Mouse (Mus musculus) cerebellum, postnatal 4 days (tissue): ENCODE results near the gene Rabgap1l.

ENCODE experiments used
- DNase-seq, 2 experiments: peaks; one replicate each; pipeline ENCODE4 v3.0.0; 2022; ENCODE audit warnings: low spot score in 2 of 2, mixed read lengths in 1 of 2

The Rabgap1l gene

DNA sequence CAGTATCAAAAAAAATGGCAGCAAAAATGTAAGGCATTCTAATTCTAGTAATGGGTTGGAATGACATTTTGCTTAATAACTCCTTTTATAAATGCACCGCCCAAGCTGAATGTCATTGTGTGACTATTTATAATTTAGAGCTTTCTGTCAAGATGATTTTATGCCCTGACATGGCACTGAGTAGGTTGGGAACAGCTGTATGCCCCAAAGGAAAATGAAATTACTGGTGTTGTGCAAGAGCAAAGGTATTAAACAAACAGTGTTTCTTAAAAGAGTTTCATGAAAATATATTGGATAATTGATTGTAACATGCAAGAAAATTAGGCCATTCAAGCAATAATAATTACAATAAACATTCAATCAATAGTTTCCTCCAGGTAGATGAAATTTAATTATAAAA, 198.4 kb downstream of the Rabgap1l start:
- no peak for DNase-seq

- no peak for DNase-seq
Measured at GRCm38 (mm10) chr1:160594066-160594465, 198.9 kb downstream of the Rabgap1l start.

DNA sequence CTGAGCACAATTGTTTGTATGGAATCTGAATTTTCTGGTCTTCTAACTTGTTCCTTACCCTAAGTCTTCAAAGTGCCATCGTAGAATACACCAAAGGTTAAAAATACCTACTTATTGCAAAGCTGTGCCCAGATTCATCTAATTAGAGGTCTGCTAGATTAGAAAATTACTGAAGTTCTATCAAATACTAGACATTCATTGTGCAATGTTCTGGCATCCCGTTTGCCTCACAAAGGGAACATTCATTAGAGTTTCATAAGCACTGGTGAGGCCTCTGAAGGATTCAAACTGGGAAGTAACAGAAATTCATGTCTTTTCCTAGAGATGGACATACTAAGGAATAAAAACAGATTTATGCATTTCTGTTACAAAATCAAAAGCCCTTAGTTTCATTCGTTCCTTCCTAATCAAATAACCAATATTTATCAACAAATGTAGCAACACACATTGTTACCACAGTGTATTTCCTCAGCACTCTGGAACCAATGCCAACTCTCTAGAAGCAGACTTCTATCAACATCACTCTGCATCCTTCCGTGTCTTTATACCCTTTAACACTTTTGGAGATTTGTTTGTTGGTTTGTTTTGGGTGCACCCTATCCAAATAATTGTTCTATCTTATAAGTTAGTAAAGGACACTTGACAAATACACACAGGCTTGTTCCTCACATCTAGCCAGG, 204.0 kb downstream of the Rabgap1l start:
- DNase-seq: no peak

DNA sequence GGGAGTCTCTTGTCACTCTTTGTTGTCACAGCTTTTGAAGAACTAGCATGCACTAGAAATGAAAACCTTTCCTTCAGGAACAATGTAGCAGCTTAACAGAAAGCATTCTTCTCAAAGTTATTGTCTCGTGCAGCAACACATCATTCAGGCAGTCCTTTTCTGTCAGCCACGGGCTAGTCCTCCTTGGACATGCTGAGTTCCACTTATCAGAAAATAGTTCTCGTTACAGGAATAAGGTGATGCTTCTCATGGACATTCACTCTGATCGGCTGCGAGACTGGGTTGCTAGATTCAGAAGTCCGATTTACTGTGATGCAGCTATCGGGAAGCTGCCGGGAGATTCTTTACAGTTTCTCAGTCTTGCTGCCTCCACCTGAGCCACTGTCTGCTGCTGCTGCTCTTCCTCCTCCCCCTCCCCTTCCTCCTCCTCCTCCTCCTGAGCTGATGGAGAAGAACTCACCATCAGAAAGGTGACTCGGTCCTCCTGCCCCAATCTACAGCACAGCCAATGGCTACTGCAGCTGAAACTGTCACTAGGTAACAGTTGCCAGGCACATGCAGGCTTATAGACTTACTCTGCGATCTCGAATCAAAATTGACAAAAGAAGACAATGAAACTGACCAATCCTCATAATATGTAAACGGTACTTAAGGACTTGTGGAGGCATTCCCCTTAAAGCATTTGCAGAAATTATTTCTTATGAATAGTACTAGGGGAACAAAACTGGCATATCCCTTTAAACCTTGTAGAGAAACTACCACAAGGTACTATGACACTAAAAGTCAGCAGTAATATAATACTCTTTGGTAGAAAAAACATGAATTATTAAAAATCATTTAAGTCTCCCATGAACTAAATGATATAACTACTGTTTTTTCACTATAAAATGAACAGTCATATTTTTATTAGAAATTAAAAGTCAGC, 213.4 kb downstream of the Rabgap1l start:
- DNase-seq: no peak

DNA sequence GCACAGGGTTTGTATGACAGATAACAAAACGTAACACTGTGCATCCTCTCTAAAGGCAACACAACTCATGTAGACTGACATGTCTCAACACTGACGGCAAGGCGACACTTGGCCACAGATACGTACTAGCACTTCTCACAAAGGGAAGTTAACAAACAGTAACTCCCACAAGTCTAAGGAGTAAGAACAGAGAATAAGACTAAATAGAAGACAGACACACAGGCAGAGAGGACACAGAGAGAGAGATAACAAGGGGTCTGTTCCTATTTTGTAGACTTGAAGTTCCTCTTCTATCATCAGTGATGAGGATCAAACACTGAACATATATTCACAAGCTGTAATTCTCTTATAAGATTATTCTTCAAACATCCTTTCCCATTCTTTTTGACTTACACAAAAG, 216.9 kb downstream of the Rabgap1l start:
- no peak for DNase-seq

GRCm38 (mm10) chr1:160574039-160574438, 219.0 kb downstream of the Rabgap1l start:
- no peak for DNase-seq

DNA sequence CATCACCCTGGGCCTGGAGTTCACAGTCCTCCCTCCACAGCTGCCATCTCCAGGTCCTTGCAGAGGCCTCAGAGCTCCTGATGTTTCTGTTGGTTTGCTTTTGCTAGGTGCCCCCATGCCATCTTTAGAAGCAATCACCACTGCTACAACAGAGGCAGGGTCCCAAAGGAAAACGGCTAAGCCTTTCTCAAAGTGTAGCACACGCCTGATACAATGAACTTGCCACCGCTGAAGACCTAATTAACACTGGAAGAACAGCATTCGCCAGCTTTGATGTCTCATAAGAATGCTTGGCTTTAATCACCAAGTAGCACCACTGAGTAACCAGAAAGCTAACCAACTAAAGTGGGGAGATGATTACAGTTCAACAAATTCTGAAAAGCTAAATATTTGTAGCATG, 226.6 kb downstream of the Rabgap1l start:
- DNase-seq: no peak

- no peak for DNase-seq
Measured at GRCm38 (mm10) chr1:160561381-160561780, 231.6 kb downstream of the Rabgap1l start.

- DNase-seq: no peak
Measured at GRCm38 (mm10) chr1:160550636-160551035, 242.4 kb downstream of the Rabgap1l start.

DNA sequence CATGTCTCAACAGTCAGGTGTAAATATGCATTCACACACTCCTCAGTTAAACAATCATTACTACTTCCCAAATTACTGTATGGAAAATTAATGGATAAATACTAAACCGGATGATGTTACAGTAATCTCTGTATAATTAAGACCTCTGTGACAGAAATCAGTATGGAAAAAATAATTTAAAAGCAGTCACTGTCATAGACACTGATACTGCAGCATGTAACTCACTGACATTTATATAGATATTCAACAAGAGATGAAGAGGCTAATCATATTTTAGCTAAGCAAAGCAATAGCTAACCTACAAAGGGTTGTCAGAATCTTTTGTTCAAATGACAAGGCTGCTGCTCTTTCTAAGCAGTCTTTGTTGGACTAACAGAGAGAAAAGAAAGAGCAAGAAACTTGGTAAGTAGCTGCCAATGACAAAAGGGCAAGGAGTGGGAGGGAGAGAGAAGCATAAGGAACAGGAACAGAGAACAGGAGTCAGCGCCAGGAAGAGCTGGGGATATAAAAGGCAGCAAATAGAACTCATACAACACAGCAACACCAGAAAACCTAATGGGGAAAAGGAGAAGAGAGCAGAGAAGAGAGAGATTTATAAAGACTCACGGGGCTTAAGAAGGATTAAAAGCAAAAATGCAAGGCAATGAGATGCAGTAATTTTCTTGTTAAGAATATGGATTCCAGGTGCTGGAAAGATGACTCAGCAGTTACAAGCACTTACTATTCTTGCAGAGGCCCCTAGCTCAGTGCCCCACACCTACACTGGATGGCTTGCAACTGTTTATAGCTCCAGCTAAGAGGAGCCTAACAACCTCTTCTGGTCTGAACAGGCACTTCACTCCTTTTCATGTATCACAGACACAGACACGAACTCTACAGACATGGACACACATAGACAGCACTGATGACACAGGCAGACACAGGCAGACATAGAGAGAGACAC, 244.8 kb downstream of the Rabgap1l start:
- DNase-seq: no peak

DNA sequence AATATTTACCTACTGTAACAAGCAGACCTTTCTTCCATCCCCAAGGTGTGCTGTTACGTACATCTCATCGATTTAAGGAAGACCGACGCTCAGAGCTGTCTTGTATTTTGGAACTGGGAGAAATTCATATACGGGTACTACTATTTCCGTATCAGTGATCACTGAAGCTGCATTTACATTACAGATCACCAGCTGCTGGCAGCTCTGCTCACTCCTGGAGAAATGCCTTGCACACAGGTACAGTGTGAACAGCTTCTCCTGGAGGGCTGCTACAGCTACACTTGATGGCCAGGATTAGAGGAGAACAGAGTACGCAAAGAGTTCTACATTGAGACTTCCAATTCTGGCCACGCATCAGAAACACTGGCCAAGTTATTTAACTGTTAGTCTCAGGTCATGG, 257.4 kb downstream of the Rabgap1l start:
- no peak for DNase-seq

GRCm38 (mm10) chr1:160534571-160535335, 258.3 kb downstream of the Rabgap1l start:
- peak in 1 of 2 experiments; percentile 26 for DNase-seq

- DNase-seq: no peak
Measured at GRCm38 (mm10) chr1:160533209-160533820, 259.7 kb downstream of the Rabgap1l start.

DNA sequence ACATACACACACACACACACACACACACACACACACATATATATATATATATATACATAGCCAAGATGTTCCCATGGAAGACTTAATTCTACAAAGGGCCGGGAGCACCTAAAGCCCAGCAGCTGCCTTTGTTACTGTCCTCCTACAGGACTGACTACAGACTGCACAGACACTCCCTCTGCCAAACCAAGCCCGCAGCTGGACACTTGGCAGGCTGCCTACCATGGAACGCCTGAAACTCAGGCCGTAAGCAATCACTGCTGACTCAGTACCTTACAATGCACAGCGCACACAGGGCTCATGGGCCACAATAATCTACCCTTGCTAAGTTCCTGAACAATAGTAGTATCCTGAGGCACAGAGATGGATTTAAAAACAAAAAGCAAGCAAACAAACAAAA, 261.6 kb downstream of the Rabgap1l start:
- peak; percentile 68 to 90 for DNase-seq

DNA sequence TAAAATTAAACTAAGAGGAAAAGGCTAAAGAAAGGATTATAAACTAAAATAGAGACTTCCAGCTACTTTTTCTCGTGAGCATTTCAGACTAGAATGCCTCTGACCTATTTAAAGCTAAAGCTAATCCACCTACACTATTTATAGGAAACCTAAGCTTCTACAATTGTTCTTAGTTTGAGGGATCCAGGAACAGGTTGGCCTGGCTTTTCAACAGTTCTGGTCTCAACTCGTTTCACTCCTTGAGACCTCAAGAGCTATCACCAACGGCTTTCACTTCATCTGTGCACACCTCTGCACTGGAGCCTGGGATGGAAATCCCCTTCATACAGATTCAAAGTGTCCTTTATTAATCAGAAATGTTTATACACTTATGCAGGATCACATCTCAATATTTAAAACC, 271.1 kb downstream of the Rabgap1l start:
- DNase-seq: no peak

GRCm38 (mm10) chr1:160520665-160521064, 272.3 kb downstream of the Rabgap1l start:
- no peak for DNase-seq

GRCm38 (mm10) chr1:160519896-160520465, 273.0 kb downstream of the Rabgap1l start:
- DNase-seq: no peak

DNA sequence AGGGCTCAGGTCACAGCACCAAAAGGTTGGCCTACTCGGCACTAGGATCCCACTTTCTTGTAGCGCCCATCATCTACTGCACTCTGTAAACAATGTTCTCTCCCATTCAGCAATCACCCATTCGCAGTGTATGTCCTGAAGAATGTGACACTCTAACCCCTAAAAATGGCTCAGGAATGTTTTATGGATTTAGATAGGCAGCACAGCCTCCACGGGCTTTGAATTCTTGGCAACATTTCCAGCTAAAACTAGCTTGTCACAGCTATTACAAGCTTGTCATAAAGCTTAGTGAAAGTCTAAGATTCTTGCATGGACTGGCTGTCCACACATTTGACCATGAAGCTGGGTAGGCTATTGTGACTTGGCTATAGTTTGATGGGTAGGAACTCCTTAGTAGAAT, 274.5 kb downstream of the Rabgap1l start:
- no peak for DNase-seq

DNA sequence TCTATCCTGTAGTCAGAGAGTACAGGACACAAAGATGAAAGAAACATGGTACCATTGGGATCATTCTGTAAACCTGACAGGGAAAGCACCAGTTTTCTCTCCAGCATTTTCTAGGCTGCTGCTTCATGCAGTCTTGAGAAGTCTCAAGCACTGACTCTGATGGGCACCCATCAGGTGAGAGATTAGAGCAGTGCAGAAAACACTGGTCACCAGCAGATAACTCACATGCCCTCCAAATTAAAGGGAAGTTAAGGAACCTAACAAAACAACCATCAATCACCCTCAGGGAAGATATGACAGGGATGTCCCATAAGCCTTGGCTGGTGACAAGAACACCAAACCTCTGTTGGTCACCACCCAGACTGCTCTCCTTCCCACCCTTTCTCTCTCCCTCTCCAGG, 285.2 kb downstream of the Rabgap1l start:
- DNase-seq: no peak

GRCm38 (mm10) chr1:160496906-160497577, 296.0 kb downstream of the Rabgap1l start:
- no peak for DNase-seq
